Mouse (Mus musculus) ovary, adult 2 months (tissue): ENCODE data around the gene Col5a2. TPM values are rescaled to one million over a fixed set of nuclear protein-coding genes. Genes with fewer than 3 reads are reported as not detected.

ENCODE experiments used
- polyA plus RNA-seq: library from polyadenylated mRNA; depleted of rRNA; stranded (reverse); fragments of >200 nt; gene quantifications from 2 replicates; pipeline ENCODE4 v1.2.3, GENCODE M21; 2012; rRNA removed

Gene Col5a2
- polyA plus RNA-seq, result 11.0 and 13.1 TPM in 2 replicates

DNA sequence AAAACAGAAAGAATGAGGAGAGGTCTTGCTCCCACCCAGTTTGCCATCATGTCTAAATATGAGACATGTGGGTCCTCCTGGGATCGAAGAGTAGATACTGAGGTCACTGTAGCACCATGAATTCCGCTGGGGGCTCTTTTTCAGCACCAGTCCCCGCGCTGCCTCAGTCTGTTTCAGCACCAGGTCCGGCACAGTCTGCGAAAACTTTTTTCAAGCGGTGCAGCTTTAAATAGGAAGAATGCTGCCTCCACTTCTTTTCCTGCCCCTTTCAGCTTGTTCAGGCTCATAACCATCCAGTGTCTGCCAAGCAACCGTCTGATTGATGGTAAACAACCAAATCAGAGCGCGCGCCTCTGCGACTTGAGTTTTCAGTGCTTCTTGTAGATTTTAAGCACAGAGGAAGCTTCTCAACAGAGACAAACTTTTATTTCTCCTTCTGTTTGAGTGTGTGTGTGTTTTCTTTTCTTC, at the start of gene Col5a2:
TSS of gene Col5a2 (minus strand) at position 418 of the 468 bp plus-strand sequence.

Other genes starting within 250 kb of the Col5a2 start
- gene Col3a1, start 191.7 kb downstream of the Col5a2 start, polyA plus RNA-seq, result 127 and 163 TPM in 2 replicates